Mouse (Mus musculus) kidney, adult 11 months (tissue): ENCODE results near the gene Gucy2d.

Experiments
- DNase-seq: peaks from one replicate; pipeline ENCODE4 v3.0.0; 2022

Gucy2d gene

DNA sequence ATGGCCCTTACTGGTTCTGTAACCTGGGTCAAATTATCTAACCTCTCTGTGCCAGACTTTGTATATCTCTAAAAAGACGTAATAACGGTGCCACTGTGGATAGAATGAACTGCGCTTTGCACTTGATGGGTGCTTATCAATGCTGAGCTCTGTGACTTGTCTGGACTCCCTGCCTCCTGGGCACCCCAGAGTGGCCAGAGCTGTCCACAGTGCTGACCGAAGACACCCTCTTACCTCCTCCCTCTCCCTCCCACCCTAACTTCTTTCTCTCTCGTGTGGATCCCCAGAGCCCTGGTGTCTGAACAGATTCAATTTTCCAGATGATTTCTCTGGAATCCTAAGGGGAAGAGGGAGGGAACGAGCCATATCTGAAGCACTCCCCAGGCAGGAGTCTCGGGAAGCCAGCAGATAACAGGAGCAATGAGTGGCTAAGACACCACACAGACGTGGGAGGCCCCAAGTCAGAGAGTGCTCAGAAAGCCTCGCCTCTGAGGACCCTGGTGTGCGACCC is at the start of gene Gucy2d:
Gene Gucy2d, plus strand, starts transcription at position 461 of the 511 bp plus-strand sequence.
- DNase-seq: no peak

DNA sequence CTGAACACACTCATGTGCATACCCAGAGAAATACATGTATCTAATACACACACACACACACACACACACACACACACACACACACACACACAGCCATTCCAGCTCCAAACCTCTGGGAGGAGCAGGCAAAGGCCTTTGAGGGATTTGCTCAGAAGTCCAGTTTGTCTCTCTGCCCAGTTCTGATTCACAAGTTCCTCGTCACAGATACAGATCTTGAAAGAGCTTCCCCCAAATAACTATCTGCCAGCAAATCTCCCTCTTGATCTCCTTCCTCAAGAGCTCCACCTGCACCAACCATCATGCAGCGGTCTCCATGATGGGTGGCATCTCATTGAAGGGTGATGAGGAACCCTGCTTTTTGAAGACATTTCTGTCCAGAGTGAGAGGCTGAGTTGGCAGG is 49.7 kb upstream of the Gucy2d start:
- no peak for DNase-seq

DNA sequence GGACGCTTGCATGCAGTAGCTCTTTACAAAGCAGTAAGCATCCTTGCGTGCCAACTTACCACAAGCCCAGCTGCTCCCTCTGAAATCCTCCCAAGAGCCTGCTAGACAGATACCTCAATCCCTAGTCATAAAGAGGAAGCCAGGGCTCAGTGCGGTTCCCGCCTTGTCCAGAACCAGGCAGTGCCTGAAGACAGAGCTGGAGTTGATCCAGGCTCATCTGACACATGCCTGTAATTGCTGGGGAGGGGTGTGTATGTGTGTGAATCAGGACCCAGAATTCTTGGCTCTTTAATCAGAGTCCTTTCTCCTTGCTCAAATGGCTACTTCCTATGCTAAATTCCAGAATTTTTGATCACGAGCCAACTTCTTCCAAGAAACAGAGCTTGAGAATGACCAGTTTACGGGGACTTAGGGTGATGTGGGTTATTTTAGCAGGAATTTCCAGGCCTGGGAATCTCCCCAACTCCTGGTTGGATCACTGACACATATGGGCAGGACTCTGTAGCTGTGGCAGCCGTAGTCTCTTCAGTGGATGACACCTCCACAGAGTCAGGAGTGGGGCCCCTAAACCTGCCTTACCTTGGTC is 48.8 kb upstream of the Gucy2d start:
- DNase-seq: no peak

DNA sequence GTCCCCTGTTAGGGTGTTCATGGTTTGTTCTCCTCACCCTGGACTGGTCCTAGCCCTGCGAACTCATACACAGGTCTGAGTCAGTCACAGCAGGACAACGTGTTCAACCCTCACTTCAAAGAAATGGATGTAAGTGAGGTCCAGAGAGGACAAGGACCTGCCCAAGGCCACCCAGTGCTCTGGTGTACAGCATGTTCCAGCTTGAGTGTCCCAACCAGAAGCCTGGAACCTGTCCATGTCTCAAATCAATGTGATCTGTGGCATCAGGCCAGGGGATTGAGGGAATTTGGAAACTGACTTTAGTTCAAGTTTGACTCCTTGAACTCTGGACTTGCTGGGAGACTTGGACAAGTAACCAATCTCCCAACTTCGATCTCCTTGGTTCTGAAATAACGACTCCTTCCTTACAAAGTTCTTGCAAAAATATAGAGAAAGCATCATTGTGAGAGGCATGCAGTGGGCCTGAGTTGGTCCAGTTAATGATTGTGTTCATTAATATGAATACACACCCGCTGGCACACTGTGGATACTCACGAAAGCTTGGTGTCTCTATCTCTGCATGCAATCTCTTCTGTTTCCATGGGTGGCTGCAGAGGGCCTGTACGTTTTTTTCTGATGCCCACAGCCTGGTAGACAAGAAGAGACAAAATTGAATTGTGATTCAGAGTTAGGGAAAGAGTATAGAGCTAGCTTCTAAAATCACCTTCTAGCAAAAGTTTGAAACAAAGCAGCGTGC is 47.6 kb upstream of the Gucy2d start:
- DNase-seq: no peak

DNA sequence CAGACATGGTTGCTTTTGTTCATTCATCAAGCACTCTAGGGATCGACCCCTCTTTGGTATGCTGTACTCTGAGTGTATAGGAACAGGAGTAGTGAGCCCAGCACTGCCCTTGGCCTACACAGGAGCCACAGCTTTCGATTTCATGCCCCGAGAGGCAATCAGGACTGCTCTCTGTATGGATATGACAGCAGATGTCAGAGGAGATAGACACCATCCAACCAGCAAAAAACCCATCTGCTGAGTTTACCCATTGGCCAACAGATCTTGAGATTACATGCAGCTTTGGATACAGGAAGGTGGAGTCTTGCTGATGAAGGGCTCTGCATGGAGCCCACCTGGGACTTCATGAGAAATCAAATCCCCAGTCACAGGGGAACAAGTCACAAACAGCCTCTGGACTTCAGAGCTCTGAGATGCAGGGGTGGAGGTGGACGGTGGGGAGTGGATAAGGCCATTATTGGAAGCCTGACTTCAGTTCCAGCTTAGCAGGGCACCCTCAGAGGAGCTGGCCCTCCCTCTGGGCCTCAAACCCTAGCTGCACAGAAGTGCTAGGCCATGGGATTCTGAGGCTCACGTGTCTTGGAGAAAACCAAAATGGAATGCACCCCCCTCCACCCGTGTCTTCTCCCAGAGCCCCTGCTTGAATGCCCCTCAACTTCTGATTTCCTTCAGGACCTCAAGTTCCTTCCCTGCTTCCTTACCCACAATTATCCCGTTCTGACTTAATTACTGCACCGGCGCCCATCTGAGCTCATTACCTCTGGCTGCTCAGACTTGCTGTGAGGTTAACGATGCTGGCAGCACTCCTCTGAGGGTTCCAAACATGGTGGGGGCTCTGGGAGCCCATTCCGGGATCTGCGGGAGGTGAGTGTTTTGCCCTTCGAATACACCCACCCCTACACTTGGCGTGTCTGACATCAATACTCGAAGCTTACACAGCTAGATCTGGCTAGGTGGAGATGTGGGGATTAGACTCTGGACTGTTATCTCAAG is 37.3 kb upstream of the Gucy2d start:
- no peak for DNase-seq

DNA sequence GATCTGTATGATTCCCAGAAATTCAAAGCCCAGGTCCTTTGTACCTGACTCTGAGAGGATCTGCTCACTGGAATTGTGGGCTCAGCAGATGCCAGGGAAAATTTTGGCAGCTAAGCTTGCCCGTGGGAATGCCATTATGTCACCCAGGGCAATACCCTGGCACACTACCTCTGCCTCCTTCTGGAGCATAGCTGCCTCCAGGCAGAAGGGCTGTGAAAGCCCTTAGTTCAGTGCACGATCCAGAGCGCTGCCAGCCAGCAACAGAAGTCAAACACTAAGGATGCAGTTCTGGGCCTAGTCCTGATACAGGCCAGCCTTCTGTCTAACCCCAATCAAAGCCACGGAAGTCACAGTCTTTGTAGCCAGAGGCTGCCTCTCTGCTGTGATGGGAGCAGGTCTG is 36.2 kb upstream of the Gucy2d start:
- no peak for DNase-seq

DNA sequence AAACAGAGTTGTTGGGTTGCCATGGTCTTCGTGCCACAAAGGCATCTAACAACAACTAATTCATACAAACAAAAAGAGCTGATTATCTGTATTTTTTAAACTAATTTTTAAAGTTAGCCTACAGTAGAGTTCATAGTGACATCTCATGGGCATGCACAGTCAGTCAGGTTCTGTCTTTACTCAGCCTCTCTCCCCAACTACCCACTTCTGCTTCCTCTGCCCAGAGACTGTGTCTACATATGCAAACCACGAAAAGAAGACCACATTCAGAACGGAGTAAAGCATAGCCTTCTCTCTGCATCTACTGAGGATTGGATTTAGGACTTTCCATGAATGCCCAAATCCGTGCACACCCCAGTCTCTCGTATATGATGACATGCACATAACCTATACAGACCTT is 32.6 kb upstream of the Gucy2d start:
- no peak for DNase-seq

DNA sequence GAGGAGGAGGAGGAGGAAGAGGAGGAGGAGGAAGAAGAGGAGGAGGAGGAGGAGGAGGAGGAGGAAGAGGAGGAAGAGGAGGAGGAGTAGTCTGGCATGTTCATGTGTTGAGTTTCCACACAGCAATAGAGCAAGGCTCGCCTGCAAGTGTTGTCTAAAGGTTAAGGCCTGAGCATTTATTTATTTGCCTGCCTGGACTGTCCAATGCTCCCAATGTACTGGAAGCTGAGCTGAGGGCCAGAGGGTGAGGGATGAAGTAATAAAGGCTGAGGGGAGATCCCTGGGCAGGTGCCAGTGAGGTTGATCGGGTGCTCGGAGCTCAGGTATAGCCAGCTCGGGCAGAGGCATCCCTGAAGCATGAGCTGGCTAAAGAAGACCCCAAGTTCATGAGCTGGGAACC is 27.1 kb upstream of the Gucy2d start:
- DNase-seq: no peak

DNA sequence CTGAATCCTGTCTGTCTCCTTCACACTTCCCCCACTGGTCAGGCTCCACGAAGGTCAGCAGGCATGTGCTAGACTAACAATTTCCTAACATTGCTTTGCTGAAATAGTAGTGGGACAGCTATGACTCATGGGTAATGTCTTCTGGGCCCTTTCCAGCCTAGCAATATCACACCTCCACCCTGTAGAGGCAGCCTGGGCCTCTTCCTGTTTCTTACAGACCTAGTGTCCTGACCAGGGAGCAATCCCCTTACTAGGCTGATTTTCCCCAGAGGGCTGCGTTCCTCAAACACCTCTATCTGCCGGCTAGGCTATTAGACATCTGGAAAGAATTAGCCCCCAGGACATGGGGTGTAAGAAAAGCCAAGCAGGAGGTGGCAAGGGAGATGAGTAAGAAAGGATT is 24.7 kb upstream of the Gucy2d start:
- DNase-seq: no peak

DNA sequence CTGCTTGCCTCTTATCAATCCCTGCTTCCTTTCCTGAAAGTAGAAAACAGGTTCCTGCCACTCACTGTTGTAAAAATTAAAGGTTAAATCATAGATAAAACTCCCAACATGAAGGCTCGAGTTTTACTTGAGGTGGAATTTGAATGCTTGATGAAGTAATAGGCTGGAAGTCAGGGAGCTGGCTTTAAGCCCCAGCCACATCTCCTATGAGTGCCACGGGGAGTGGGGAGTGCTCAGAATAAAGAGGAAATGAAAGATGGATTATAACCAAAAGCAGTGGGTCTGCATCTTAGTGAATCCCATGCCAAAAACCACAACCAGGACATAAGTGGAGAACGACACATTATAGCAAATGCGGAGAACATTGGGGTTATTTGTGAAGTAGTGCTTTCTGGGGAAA is 24.2 kb upstream of the Gucy2d start:
- DNase-seq: no peak

DNA sequence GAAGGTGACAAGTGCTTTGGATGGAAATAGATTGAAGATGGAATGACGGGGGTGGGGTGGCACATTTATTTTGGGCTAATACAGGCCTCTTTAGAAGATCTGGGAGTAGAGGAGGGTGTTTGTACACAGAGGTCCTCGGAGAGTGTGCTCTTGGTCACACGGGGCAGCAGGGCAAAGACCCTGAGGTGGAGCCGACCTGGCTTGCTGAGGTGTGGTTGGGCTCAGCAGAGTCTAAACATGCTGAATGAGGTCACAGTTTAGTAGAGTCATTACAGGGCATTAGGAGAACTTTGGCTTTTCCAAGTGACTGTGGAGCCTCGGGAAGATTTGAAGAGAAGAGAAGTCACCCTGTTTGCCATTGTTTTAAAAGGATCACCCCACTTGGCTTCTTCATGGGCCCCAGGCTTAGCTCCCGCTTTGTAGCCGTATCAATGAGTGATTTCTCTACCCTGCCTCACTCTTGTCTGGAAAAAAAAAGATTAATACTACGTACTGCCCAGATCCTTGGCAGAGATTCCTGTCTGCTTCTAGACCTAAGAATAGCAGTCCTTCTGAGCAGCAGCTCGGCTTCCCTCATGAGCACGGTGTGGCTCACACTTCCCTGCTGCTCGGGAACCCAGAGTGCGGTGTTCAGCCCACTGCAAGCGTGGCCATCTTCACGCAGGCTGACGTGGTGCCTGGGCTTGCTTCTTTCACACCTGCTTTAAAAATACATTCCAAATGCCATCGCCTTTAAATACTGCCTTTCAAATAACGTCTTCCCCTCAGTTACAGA is 22.0 kb upstream of the Gucy2d start:
- DNase-seq: peak; percentile 11

DNA sequence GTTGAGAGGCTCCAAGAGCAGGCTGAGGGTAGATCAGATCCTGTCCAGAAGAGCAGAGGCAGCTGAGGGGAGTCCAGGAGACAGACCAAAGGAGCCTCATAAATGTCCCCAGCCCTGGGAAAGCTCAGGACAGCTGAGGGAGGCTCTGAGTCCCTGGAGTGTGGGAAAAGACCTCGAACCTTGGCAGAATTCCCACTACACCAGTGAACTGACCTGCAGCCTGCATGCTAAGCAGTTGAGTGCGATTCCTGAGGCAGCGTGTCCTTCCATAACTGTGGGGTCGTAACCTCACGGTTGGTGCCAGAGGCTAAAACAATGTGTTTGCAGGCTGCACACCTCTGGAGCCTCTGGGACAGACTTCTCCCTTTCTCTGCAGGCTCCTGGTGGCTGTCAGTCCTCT is 20.9 kb upstream of the Gucy2d start:
- DNase-seq: peak; percentile 45

DNA sequence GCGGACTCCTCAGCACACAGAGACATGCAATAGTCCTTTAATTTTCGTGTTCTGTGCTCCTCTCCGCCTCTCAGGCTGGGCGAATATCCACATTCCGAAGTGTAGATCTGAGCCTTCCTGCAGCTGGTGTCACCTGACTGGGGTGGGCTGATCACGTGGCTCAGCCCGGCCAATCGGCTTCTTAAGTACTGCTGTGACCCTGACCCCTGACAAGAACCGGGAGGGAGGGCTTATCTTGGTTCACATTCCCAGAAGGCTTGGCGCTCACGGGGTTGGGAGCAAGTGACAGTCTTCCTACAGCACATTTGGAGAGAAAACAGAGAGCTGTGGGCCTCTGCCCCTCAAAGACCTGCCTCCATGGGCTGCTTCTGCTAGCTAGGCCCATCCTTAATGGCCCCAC is 16.7 kb upstream of the Gucy2d start:
- no peak for DNase-seq

DNA sequence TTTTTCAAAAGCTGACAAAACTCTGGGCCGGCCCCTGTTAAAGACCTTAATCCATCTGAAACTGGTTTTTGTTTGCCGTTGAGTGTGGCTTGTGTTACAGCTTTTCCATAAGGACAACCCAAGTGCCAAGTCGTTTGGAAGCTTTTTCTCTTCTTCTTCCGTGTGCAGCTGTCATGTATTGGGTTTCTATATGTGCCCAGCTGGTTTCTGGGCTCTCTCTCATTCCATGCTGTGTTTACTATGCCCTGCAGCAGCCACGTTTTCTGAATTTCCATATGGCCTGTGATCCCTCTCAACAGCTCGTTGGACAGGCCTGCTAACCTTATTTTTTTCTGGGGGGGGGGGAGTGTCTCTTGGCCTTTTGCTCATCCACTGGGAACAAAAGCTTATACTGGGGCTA is 15.8 kb upstream of the Gucy2d start:
- no peak for DNase-seq

DNA sequence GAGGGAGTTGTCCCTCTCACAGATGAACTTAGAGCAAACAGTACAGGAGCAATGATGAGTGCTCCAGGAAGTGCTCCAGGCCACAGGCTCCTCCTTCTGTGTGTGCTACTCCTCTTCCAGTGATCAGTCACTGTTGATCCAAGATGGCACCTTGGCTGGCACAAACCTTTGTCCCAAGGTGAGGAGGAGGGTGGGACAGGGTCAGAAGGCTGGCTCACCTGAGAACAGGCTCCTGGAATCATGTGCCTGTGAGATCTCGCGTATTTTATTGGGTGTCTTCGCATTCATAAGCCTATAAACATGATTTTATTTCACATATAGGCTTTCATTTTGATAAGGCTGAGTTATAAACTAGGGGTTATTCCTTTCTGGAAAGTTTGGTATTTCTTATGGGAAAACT is 14.7 kb upstream of the Gucy2d start:
- DNase-seq: no peak

DNA sequence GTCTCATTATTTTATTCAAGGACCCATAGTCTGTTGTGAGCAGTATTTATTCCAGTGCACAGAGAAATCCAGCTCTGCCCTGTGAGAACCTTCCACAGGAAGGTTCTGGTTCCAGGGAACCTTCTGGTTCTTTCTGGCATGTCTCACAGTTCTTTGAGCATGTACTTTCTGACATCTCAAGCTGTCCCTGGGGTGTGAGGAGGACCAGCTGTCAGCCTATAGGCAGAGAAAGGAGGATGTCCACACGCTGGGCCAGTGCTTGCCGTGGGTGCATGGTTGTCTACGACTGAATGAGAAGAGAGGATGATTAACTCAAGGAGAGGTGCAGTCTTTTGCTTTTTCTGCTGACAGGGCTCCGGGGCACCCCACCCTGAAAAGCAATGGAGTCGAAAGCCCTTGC is 13.6 kb upstream of the Gucy2d start:
- no peak for DNase-seq

DNA sequence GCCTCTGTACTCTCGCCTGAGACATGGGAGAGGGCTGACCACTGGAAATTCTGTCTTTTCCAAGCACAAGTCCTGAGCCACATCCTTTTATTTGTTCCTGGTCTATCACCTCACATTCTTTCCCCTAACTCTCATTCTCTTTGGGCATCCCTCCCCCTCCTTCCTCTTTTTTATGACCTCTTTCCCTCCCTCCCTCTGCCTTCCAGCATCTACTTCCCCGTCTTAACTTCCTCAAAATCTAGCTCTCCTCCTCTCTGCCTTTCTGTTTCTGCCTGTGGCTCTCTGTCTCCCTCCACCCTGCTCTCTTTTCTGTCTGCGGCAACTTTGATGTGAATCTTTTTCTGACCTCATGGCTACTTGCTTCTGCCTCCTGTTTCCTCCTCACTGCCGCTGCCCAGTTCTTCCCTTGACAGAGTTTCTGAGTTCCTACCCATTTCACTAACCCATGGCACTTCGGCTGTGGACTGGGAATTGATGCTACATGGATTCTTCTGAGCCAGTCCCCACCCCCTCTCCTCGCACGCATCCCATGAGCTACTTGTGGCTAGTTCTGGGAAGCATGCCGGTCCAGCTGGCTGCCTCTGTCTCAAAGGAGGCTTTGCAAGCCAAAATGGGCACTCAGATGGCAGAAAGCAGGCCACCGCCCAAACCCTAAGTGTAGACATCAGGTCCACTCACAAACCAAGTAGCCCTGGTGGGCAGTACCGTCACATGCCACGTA is 12.9 kb upstream of the Gucy2d start:
- no peak for DNase-seq

DNA sequence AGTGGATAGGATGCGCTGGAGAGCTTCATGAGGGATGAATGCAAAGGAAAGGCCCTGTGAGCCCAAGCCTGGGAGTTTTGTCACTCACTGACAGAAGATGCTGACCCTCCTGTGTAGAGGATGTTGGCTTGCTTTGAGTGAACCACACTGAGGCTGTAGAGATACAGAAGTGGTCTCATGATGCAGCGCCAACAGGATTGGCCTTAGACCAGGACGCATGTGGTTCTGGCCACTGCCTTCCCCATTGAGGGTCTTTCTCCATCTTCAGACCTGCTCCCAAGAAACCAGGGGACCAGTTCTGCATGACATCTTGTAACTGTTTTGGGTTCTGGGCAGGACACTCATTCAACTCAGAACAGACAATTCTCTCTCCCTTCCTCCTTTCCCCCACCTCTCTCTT is 10.6 kb upstream of the Gucy2d start:
- DNase-seq: no peak

DNA sequence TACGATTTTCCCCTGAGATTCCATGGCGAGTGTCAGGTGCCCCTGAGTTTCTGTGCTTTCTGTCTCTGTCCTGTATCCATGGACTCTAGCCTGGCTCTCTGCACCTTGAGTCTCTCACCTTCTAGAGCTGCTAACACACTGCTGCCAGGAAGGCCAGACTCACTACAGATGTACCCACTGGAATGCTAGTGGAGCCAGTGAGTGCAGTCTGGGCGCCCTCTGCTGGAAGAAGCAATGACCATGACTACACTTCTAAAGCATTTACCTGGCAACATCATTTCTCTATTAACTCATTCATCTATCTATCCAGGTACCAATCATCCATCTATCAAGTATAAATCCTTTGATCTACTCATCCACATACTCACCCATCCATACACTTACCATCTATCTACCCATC is 9.4 kb upstream of the Gucy2d start:
- DNase-seq: peak; percentile 36

DNA sequence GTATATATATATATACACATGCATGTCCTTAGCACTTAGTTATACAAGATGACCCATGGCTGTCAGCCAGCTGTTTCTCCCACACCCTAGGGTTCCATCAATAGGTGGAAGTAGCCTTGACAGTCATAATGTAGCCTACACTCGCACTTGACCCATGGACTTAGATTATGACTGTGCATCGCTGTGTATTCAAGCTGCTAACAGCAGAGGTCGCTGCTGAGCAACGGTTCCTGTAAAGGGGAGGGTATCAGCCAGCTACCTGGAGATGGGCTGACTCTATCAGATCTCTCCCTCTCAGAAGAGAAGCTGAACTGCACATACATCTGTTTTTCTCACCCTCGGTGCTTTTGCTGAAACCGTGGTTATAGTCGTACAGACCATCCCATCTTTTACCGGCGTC is 2.6 kb upstream of the Gucy2d start:
- DNase-seq: no peak

DNA sequence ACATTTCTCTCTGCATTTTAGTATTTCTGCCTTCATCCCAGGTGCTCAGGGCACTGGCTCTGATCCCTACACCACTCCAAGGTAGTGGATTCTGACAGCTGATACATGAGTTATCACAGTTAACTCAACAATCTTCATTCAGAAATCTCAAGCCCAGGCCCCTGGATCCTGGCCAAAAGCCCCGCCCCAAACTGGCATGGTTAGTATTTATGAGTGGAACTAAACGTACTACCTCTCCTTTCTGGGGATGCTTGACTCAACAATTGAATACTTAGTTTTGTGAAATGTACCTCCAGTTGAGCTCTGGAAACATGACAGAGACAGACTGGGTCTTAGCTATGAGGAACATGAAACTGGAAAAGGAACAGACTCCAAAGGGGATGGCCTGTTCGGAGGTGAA is 6.7 kb downstream of the Gucy2d start:
- DNase-seq: no peak
